11 mouse cellular contexts compared by ENCODE assay signal in the genomic region with DNA sequence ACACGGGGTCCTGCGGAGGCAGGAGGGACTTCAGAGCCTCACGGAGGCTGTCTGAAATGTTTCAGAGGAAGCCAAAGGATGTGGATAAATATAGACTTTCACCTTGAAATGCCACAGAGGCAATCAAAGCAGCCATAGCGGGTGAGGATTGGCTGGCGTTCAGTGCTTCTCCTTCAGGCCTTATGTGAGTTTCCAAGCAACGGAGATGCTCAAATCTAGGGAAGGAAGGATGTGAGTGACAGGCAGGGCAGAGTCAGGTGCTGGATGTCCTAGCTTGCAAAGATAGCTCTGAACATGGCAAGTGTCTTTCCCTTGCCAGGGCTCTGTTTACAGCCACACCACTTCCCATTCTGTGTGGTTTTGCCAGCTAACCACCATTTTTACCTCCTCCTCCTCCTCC. TPM values are rescaled to one million over a fixed set of nuclear protein-coding genes. Genes with fewer than 3 reads are reported as not detected.
DNase-seq lines count a peak whose midpoint lies in the region; ATAC-seq lines count a peak whose summit lies in the region.
"Had no signal": no experiment of that assay in that cellular context is flagged by ENCODE, and none has a peak within 500 bp of the region (broad histone marks: within the 10 kb centered on the region; RNA-seq: fewer than 3 reads in every experiment).

No protein-coding gene starts in this region.

- no peak for DNase-seq in frontal cortex, postnatal 25 days (ENCODE audit: low spot score in 2 of 2)
- DNase-seq in right cerebral cortex, adult 18-20 months, result peak; percentile 46
- no peak for DNase-seq in right cerebral cortex, postnatal 25 days
- peak; percentile 41 to 43 for DNase-seq in right cerebral cortex, postnatal 36 days (ENCODE audit: low spot score in 2 of 2)
- no peak for DNase-seq in cerebellum, adult 9-11 months
- DNase-seq in cerebellum, adult 11-12 months, result no peak
- DNase-seq: adrenal gland, postnatal 10 days; cerebellum, adult 2 months; lung, adult 2 months had no signal

- peak; percentile 74 for ATAC-seq in frontal cortex, adult (ENCODE audit: low TSS enrichment)
- peak; percentile 59 to 75 for ATAC-seq in hematopoietic stem cell, adult 5-6 weeks (replicated peaks in 1 of 2; ENCODE audit: insufficient read depth in 1 of 2, low FRiP score in 2 of 2, low TSS enrichment in 1 of 2, low read depth in 1 of 2, poor library complexity in 2 of 2, severe bottlenecking in 2 of 2)

RNA-seq across cellular contexts. Expression of gene Samd13, which starts 26.2 kb away (rescaled TPM):
- 3.2 and 5.0 TPM in 2 replicates for total RNA-seq in hematopoietic stem cell, adult 5-6 weeks (2017)

Comparison
In these comparisons a context has a peak if more than half of its experiments do, and no peak if none do; other contexts are left out.
1. DNase-seq: peak in right cerebral cortex, adult 18-20 months (single experiment) and right cerebral cortex, postnatal 36 days (2 of 2); none in frontal cortex, postnatal 25 days (0 of 2), right cerebral cortex, postnatal 25 days (single experiment), cerebellum, adult 9-11 months (single experiment) and cerebellum, adult 11-12 months (single experiment).